Mouse (Mus musculus) C2C12 (cell line): ENCODE data around the gene Clic6. TPM values are rescaled to one million over a fixed set of nuclear protein-coding genes. Genes with fewer than 3 reads are reported as not detected.

ENCODE experiments used
- H3K27me3 ChIP-seq: one replicate; pipeline ENCODE4 v1.6.1; 2011; ENCODE audit not compliant: control insufficient read depth, insufficient read depth, insufficient read length
- H3K36me3 ChIP-seq: one replicate; pipeline ENCODE4 v1.6.1; 2011; ENCODE audit not compliant: control insufficient read depth, insufficient read depth
- H3K4me3 ChIP-seq: one replicate; pipeline ENCODE4 v1.5.1; 2011; ENCODE audit warnings: mild to moderate bottlenecking, control low read depth; ENCODE audit not compliant: poor library complexity, insufficient read depth, severe bottlenecking
- H3K79me2 ChIP-seq: one replicate; pipeline ENCODE4 v1.6.1; 2011; ENCODE audit not compliant: control insufficient read depth, insufficient read depth
- H3K79me3 ChIP-seq: one replicate; pipeline ENCODE4 v1.6.1; 2011; ENCODE audit warnings: low read depth, control low read depth
- H3ac ChIP-seq: one replicate; pipeline ENCODE3; 2011; ENCODE audit warnings: low read depth; ENCODE audit not compliant: control insufficient read depth, insufficient read length
- CEBPB ChIP-seq: IDR thresholded peaks from one replicate; pipeline ENCODE4 v1.6.1; 2011; ENCODE audit warnings: low read depth, mild to moderate bottlenecking, control low read depth, moderate library complexity
- CTCF ChIP-seq: IDR thresholded peaks from one replicate; pipeline ENCODE4 v1.5.1; 2011; ENCODE audit not compliant: control insufficient read depth, insufficient read depth, insufficient read length
- FOSL1 ChIP-seq: IDR thresholded peaks from one replicate; pipeline ENCODE4 v1.8.0; 2011; ENCODE audit warnings: mild to moderate bottlenecking, low read length; ENCODE audit not compliant: poor library complexity, insufficient read depth, severe bottlenecking
- MAX ChIP-seq: IDR thresholded peaks from one replicate; pipeline ENCODE4 v1.6.1; 2011; ENCODE audit warnings: mild to moderate bottlenecking, control low read depth
- MYOD1 ChIP-seq: IDR thresholded peaks from one replicate; pipeline ENCODE4 v1.6.1; 2011; ENCODE audit warnings: low read depth; ENCODE audit not compliant: control insufficient read depth, insufficient read length
- MYOG ChIP-seq: IDR thresholded peaks from one replicate; pipeline ENCODE4 v1.6.1; 2011; ENCODE audit not compliant: control insufficient read depth, insufficient read length; ENCODE audit errors: extremely low read depth
- USF1 ChIP-seq: IDR thresholded peaks from one replicate; pipeline ENCODE4 v1.6.1; 2011; ENCODE audit warnings: low read depth, mild to moderate bottlenecking, control low read depth, moderate library complexity
- polyA plus RNA-seq: library from polyadenylated mRNA; unstranded; fragments of >200 nt; fragmentation: generic; extraction: Trizol; gene quantifications from one replicate; pipeline ENCODE4 v1.2.1, GENCODE M21; 2012; ENCODE audit warnings: missing spikeins

The Clic6 gene
- polyA plus RNA-seq, 1 experiment: 0.01 TPM

DNA sequence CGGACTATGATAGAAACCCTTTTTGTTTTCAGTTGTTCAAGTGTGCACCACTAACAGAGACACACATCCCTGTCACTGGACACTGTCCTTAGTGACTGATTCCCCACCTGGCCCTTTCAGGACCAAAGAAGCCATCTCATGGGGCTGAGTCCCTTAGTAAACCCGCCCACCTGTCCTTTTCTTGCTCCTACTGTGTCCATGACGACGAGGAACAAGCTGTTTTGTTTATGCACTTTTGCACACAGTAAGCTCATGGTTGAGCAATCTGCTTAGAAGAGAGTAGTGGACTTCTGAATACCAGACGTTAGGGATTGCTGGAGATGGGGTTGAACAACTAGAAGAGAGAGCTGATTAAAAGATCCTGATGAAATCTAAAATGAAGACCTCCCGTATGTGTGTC lies 52.8 kb downstream of the Clic6 start:
- TF ChIP-seq MYOG: no peak
- TF ChIP-seq CEBPB: no peak
- no peak for TF ChIP-seq MYOD1
- no peak for TF ChIP-seq MAX
- TF ChIP-seq CTCF: no peak
- TF ChIP-seq FOSL1: no peak
- no peak for TF ChIP-seq USF1
- H3K79me2 ChIP-seq: no peaks in the 10 kb centered on the region
- H3ac ChIP-seq: no peak overlapping the region
- no peaks in the 10 kb centered on the region for H3K27me3 ChIP-seq
- no peak overlapping the region for H3K4me3 ChIP-seq
- no peaks in the 10 kb centered on the region for H3K36me3 ChIP-seq
- H3K79me3 ChIP-seq: no peaks in the 10 kb centered on the region

DNA sequence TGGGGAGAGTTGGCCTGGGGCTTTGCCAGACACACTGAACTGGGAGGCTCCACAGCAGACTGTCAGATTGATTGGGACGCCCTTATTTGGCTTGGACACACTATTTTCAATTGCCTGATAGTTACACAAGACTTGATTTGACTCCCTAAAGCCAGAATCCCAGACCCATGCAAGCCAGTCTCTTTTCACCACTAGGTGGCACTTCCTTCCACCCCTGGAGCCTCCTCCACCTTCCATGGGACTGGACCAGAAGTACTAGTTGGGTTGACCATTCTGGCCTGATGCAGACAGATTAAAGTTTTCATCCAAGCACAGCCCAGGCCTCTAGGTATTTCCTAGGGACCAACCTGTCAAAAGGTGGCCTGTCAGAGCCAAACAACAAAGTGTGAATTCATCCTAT lies 58.7 kb downstream of the Clic6 start:
- Histone ChIP-seq H3K27me3 (no peaks in the 10 kb centered on the region), H3ac (no peak overlapping the region), H3K36me3 (no peaks in the 10 kb centered on the region), H3K4me3 (no peak overlapping the region), H3K79me3 (no peaks in the 10 kb centered on the region), H3K79me2 (no peaks in the 10 kb centered on the region)
- peak; percentile 15 for TF ChIP-seq CEBPB
- TF ChIP-seq FOSL1: no peak
- TF ChIP-seq CTCF: peak; percentile 59

DNA sequence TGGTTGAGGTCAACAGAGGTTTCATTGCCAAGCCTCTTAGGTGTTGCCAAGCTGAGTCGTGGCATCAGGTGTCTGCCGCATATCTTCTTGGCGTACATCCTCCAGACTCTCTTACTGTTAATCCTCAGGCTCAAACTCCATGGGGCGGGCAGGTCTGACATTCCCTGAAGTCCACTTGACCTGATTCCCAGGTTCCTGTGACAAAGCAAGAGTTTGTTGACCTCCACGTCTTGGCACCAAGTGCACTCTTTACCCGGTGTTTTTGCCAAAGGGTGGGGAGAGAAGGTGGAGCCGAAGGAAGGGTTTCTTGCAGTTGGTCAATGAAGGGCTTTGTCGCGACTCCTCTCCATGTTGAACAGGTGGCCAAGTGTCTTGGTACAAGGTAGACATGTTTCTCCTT lies 63.1 kb downstream of the Clic6 start:
- H3K27me3 ChIP-seq: no peaks in the 10 kb centered on the region
- no peak overlapping the region for H3K4me3 ChIP-seq

DNA sequence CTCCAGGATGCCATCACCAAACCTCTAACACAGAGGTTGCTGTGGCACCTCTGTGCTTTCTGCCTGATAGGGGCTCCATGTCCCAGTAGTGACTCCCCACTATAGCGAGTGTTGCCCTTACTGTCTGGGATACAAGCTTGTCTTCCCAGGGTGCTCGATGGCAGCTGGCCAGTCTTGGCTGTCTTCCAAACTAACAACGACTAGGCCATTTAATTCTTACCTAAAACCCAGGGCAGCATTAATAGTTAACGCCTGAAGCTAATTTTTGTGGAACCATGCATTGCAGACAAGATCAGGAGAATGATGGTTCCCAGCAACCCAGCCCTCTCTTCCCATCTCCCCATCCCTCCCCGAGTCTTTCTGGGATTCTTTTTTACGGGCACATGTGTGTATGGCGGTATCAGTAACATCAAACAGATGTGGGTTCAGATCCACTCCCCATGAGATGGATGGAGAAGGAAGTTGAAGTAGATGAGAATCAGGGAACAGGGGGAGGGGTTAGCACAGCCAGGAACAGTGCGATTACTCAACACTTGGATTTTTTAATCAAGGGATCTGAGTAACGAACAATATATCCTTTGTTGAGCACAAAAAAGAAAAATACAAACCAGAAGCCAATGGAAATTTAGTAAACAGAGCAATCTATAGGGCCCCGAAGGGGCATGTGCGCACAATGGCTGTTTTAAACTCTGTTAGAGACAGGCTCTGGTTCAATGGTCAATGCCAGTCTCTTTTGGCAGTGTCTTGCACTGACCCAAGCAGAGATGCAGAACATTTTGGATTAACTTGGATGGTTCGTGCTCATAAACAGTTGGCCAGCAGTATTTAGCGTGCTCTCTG lies 66.0 kb downstream of the Clic6 start:
- Histone ChIP-seq H3K36me3 (no peaks in the 10 kb centered on the region), H3ac (peak overlapping the region; percentile 26)
- TF ChIP-seq CEBPB: peak; percentile 57
- TF ChIP-seq MYOG: no peak

More for the DNA sequence above, 63.1 kb downstream of the Clic6 start:
- no peaks in the 10 kb centered on the region for H3K79me2 ChIP-seq
- no peak for TF ChIP-seq MYOD1
- no peak for TF ChIP-seq USF1
- TF ChIP-seq MAX: no peak
- no peak for TF ChIP-seq CEBPB
- TF ChIP-seq CTCF: no peak
- no peak for TF ChIP-seq MYOG
- TF ChIP-seq FOSL1: no peak
- H3K79me3 ChIP-seq: no peaks in the 10 kb centered on the region
- no peak overlapping the region for H3ac ChIP-seq
- H3K36me3 ChIP-seq: no peaks in the 10 kb centered on the region

DNA sequence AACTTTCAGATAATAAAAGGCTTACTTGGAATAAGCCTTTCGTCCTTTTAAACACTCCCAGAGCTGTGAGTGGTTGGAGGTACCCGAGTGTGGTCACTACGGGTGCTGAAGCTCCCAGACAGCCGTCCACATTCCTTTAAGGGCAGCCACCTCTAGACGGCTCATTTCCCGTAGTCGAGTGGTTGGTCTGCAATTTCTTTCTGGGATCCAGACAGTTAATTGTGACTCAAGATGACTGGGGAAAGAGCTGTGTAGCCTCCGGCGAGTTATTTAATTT lies 66.5 kb downstream of the Clic6 start:
- H3K4me3 ChIP-seq: no peak overlapping the region
- no peaks in the 10 kb centered on the region for H3K36me3 ChIP-seq
- H3ac ChIP-seq: peak overlapping the region; percentile 26
- H3K79me2 ChIP-seq: no peaks in the 10 kb centered on the region
- H3K27me3 ChIP-seq: no peaks in the 10 kb centered on the region
- TF ChIP-seq MYOD1: peak; percentile 32
- no peak for TF ChIP-seq MYOG
- H3K79me3 ChIP-seq: no peaks in the 10 kb centered on the region

More for the DNA sequence above, 66.0 kb downstream of the Clic6 start:
- Histone ChIP-seq H3K27me3 (no peaks in the 10 kb centered on the region), H3K79me2 (no peaks in the 10 kb centered on the region), H3K4me3 (no peak overlapping the region), H3K79me3 (no peaks in the 10 kb centered on the region)

DNA sequence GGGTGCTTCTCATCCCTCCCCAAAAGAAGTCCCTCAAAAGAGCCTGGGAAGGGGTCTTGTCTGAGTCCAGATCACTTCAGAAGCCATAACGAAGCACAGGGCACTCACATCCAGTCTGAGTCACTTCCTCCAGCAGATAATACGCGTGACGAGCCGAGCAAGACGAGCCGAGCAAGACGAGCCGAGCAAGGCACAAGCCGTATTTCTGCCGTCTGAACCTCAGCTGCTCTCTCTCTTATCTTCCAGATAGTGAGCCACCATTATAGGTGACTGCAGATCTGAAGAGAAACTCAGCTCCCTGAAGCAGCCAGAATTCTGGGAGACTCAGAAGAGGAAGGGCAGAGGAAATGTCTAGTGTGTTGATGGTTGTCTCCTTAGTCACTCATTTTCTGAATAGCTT lies 67.3 kb downstream of the Clic6 start:
- Histone ChIP-seq H3K27me3 (no peaks in the 10 kb centered on the region), H3K79me2 (no peaks in the 10 kb centered on the region), H3K4me3 (no peak overlapping the region), H3K36me3 (no peaks in the 10 kb centered on the region), H3ac (no peak overlapping the region), H3K79me3 (no peaks in the 10 kb centered on the region)
- peak; percentile 40 for TF ChIP-seq FOSL1
- peak; percentile 88 for TF ChIP-seq MYOD1
- TF ChIP-seq MAX: no peak
